Mouse (Mus musculus): ENCODE results near the gene Agtr1b.

GRCm38 (mm10) chr3:20366558-20367522, at the start of gene Agtr1b:
- TF ChIP-seq CTCF (IDR thresholded peaks at IDR 0.05; ENCODE audit: low read depth) (no peak), EP300 (IDR thresholded peaks at IDR 0.05; ENCODE audit: low read depth) (no peak)

All from liver, embryonic 14.5 days (tissue).